Mouse (Mus musculus): Measurements from ENCODE around the gene Mdga2. TPM values are rescaled to one million over a fixed set of nuclear protein-coding genes. Genes with fewer than 3 reads are reported as not detected.

Gene Mdga2
- polyA plus RNA-seq, 1 experiment from 2014 or later, result 0.21 TPM

GRCm38 (mm10) chr12:67017192-67017591 is 205.2 kb downstream of the Mdga2 start:
- no peaks in the 10 kb centered on the region for H3K4me1 ChIP-seq
- H3K4me3 ChIP-seq, result no peak overlapping the region
- WGBS, result 85% methylated on average over 3 of the region's 3 CpGs
- DNase-seq (ENCODE audit: low spot score), result no peak
- H3K9me3 ChIP-seq, result no peaks in the 10 kb centered on the region
- H3K27ac ChIP-seq, result no peak overlapping the region
- H3K36me3 ChIP-seq, result no peaks in the 10 kb centered on the region
- H3K27me3 ChIP-seq (ENCODE audit: insufficient read depth, poor library complexity, severe bottlenecking), result no peaks in the 10 kb centered on the region

DNA sequence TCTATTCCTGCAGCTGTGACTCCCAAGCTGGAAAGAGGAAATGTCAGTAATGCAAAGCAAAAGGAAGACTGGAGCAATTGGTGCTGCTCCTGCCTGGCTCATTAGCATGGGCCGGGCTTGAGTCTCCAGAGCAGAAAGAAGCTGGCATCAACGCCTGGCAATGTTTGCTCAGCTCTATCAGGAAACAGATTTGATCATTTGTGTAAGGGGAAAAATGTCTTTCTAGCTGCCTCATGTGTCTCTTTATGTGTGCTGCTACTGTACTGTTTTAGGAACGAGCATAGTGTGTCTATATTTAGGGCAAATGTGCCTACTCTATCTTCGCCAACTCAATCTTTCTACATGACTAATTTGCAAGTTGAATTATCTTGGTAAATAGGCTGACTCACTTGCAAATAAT is 211.0 kb downstream of the Mdga2 start:
- H3K27me3 ChIP-seq (ENCODE audit: insufficient read depth, poor library complexity, severe bottlenecking), result no peaks in the 10 kb centered on the region
- no peaks in the 10 kb centered on the region for H3K4me1 ChIP-seq
- 63% methylated on average over 4 of the region's 4 CpGs for WGBS
- no peak overlapping the region for H3K4me3 ChIP-seq
- DNase-seq (ENCODE audit: low spot score), result no peak
- H3K9me3 ChIP-seq, result no peaks in the 10 kb centered on the region
- no peak overlapping the region for H3K27ac ChIP-seq
- H3K36me3 ChIP-seq, result no peaks in the 10 kb centered on the region

- H3K27me3 ChIP-seq (ENCODE audit: insufficient read depth, poor library complexity, severe bottlenecking), result no peaks in the 10 kb centered on the region
- no peak overlapping the region for H3K4me3 ChIP-seq
- H3K27ac ChIP-seq, result no peak overlapping the region
- H3K4me1 ChIP-seq, result no peaks in the 10 kb centered on the region
- H3K36me3 ChIP-seq, result no peaks in the 10 kb centered on the region
- WGBS, result 84% methylated on average over 4 of the region's 4 CpGs
- DNase-seq (ENCODE audit: low spot score), result no peak
- H3K9me3 ChIP-seq, result no peaks in the 10 kb centered on the region
Measured at GRCm38 (mm10) chr12:67010318-67010717, 212.0 kb downstream of the Mdga2 start.

DNA sequence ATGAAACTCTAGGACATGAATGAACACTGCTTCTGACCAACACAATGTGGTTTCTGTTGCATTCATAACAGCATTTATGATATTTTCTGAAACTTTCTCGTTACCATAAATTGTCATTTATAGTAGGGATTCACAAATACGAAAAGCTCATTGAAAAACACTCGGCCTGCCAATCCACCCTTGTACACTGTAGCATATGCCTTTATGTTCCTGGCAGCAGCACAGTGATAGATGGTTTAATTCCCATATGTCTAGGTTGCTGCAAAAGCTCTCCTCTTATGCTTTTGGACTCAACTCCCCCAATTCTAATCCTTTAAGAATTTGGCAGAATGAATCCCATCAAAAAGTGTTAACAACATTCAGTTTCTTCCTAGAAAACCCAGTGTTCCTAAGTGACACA is 213.2 kb downstream of the Mdga2 start:
- Histone ChIP-seq H3K27ac (no peak overlapping the region), H3K4me1 (no peaks in the 10 kb centered on the region), H3K27me3 (ENCODE audit: insufficient read depth, poor library complexity, severe bottlenecking) (no peaks in the 10 kb centered on the region), H3K9me3 (no peaks in the 10 kb centered on the region), H3K4me3 (no peak overlapping the region), H3K36me3 (no peaks in the 10 kb centered on the region)
- 77% methylated on average over 3 of the region's 3 CpGs for WGBS
- no peak for DNase-seq (ENCODE audit: low spot score)

GRCm38 (mm10) chr12:66954129-66954528 is 268.2 kb downstream of the Mdga2 start:
- no peaks in the 10 kb centered on the region for H3K36me3 ChIP-seq
- WGBS, result 60% methylated on average over 3 of the region's 3 CpGs

DNA sequence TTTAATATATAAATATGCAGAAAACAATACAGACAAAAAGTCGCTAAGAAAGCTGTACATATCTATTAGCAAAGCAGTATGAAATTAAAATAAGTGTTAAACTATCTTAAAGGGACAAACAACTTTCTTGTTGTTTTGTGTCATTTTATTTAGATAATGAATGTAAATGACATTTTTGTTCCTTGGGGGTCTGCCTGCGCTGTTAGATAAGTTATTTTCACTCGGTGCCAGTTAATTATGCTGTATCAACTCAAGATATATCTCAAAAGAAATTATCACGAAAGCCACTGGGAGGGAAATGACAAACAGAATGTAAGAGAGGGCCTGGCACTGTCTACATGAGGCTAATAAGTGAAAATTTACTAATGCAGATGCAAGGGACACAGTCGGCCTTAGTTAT is 306.6 kb downstream of the Mdga2 start:
- 82% methylated on average over 5 of the region's 5 CpGs for WGBS
- no peak overlapping the region for H3K4me3 ChIP-seq
- no peaks in the 10 kb centered on the region for H3K9me3 ChIP-seq
- DNase-seq (ENCODE audit: low spot score), result no peak
- H3K4me1 ChIP-seq, result no peaks in the 10 kb centered on the region
- H3K27me3 ChIP-seq (ENCODE audit: insufficient read depth, poor library complexity, severe bottlenecking), result no peaks in the 10 kb centered on the region
- no peak overlapping the region for H3K27ac ChIP-seq
- H3K36me3 ChIP-seq, result no peaks in the 10 kb centered on the region

More at GRCm38 (mm10) chr12:66954129-66954528, 268.2 kb downstream of the Mdga2 start:
- H3K4me1 ChIP-seq, result no peaks in the 10 kb centered on the region
- H3K27ac ChIP-seq, result no peak overlapping the region
- H3K9me3 ChIP-seq, result no peaks in the 10 kb centered on the region
- no peaks in the 10 kb centered on the region for H3K27me3 ChIP-seq (ENCODE audit: insufficient read depth, poor library complexity, severe bottlenecking)
- no peak overlapping the region for H3K4me3 ChIP-seq
- no peak for DNase-seq (ENCODE audit: low spot score)

GRCm38 (mm10) chr12:66899366-66899765 is 323.0 kb downstream of the Mdga2 start:
- no peaks in the 10 kb centered on the region for H3K36me3 ChIP-seq
- no peaks in the 10 kb centered on the region for H3K4me1 ChIP-seq
- DNase-seq (ENCODE audit: low spot score), result no peak
- no peaks in the 10 kb centered on the region for H3K9me3 ChIP-seq
- no peak overlapping the region for H3K27ac ChIP-seq
- H3K4me3 ChIP-seq, result no peak overlapping the region
- WGBS, result 83% methylated on average over 4 of the region's 4 CpGs
- H3K27me3 ChIP-seq (ENCODE audit: insufficient read depth, poor library complexity, severe bottlenecking), result no peaks in the 10 kb centered on the region

DNA sequence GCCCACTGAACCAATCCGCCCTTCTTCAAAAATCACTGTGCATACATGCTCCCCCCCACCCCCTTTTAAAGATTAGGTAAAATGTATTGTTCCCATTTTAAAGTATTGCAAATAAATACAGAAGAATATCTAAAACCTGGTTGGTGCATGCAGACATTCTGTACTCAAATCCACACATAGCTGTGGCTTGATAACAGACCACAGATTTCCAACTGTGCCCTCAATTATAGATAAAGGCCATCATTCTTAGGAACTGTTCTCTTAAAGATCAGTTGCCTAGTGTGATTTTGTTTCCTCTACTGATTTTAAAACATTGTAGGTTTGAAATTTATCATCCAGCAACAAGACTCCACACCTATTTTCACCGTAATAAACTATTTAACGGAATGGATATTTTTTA is 325.6 kb downstream of the Mdga2 start:
- Histone ChIP-seq H3K27me3 (ENCODE audit: insufficient read depth, poor library complexity, severe bottlenecking) (no peaks in the 10 kb centered on the region), H3K4me1 (no peaks in the 10 kb centered on the region), H3K27ac (no peak overlapping the region), H3K9me3 (no peaks in the 10 kb centered on the region), H3K36me3 (no peaks in the 10 kb centered on the region), H3K4me3 (no peak overlapping the region)
- 86% methylated on average over 3 of the region's 3 CpGs for WGBS
- DNase-seq (ENCODE audit: low spot score), result no peak

GRCm38 (mm10) chr12:66890296-66890695 is 332.1 kb downstream of the Mdga2 start:
- Histone ChIP-seq H3K27me3 (ENCODE audit: insufficient read depth, poor library complexity, severe bottlenecking) (no peaks in the 10 kb centered on the region), H3K4me1 (no peaks in the 10 kb centered on the region), H3K36me3 (no peaks in the 10 kb centered on the region), H3K4me3 (no peak overlapping the region), H3K9me3 (no peaks in the 10 kb centered on the region), H3K27ac (no peak overlapping the region)
- DNase-seq (ENCODE audit: low spot score), result no peak
- WGBS, result 70% methylated on average over 3 of the region's 3 CpGs

DNA sequence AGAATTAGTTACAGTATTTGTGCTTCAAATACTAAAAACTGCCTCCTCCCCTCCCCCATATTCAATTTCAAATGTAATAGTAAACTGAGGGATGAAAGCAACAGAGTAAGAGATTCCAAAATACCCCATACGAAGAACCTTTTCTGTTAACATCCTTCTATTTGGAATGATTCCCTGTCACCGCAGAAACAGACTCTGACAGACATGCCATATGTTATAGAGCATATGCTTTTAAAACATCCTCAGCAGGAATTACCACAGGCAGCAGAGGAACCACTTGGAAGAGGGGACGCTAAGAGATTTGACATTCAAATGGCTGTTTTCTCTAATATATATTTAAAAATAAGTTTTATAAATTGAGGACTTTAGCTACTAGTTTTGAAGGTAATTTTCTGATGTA is 333.1 kb downstream of the Mdga2 start:
- Histone ChIP-seq H3K4me3 (no peak overlapping the region), H3K27ac (no peak overlapping the region), H3K4me1 (no peaks in the 10 kb centered on the region), H3K9me3 (no peaks in the 10 kb centered on the region), H3K27me3 (ENCODE audit: insufficient read depth, poor library complexity, severe bottlenecking) (no peaks in the 10 kb centered on the region), H3K36me3 (no peaks in the 10 kb centered on the region)
- 82% methylated on average over 3 of the region's 3 CpGs for WGBS
- no peak for DNase-seq (ENCODE audit: low spot score)

DNA sequence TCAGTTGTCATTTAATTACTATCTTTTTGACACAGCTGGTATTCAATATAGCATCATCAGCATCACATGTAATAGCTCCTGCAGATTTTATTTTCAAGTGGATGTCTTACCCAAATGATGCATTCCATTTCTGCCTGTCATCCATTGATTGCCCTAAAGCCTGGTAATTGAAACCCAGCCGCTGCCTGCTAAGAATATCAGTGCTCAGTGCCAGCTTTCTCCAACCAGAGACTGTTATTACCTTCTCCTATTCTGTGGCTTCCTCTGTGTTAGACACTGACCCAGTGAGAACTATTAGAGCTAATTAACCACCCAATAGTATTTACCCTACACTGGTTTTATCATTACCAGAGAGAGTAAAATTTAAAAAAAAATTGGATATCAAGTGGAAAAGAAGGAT is 333.7 kb downstream of the Mdga2 start:
- H3K27me3 ChIP-seq (ENCODE audit: insufficient read depth, poor library complexity, severe bottlenecking), result no peaks in the 10 kb centered on the region
- H3K4me1 ChIP-seq, result no peaks in the 10 kb centered on the region
- H3K36me3 ChIP-seq, result no peaks in the 10 kb centered on the region
- WGBS, result 73% methylated on average over 1 of the region's 1 CpGs
- DNase-seq (ENCODE audit: low spot score), result no peak
- H3K27ac ChIP-seq, result no peak overlapping the region
- H3K4me3 ChIP-seq, result no peak overlapping the region
- H3K9me3 ChIP-seq, result no peaks in the 10 kb centered on the region

DNA sequence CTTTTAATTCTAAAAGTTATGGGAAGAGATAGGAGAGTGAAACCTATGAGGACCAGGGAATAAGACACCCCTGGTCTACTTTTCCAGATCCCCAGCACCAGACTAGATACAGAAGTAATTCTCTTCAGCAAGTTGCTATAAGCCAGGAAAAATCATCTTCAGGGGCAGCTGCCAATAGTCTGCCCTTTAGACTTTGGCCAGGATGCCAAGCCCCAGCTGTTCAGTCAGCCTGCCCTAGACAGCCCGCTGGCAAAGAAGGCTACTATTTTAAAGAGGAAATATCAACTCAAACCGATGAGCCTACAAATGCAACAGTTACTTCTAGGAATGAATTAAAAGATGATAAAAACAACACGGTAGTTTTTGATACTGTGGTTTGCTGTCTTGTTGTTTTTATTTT is 356.1 kb downstream of the Mdga2 start:
- no peak for DNase-seq (ENCODE audit: low spot score)
- Histone ChIP-seq H3K9me3 (no peaks in the 10 kb centered on the region), H3K4me1 (no peaks in the 10 kb centered on the region), H3K36me3 (no peaks in the 10 kb centered on the region), H3K27ac (no peak overlapping the region), H3K4me3 (no peak overlapping the region), H3K27me3 (ENCODE audit: insufficient read depth, poor library complexity, severe bottlenecking) (no peaks in the 10 kb centered on the region)
- 75% methylated on average over 3 of the region's 3 CpGs for WGBS

GRCm38 (mm10) chr12:66853167-66853566 is 369.2 kb downstream of the Mdga2 start:
- Histone ChIP-seq H3K9me3 (no peaks in the 10 kb centered on the region), H3K27me3 (ENCODE audit: insufficient read depth, poor library complexity, severe bottlenecking) (no peaks in the 10 kb centered on the region), H3K36me3 (no peaks in the 10 kb centered on the region), H3K4me3 (no peak overlapping the region), H3K4me1 (no peaks in the 10 kb centered on the region), H3K27ac (no peak overlapping the region)
- WGBS, result 22% methylated on average over 3 of the region's 3 CpGs
- no peak for DNase-seq (ENCODE audit: low spot score)

GRCm38 (mm10) chr12:66840336-66840735 is 382.0 kb downstream of the Mdga2 start:
- H3K4me3 ChIP-seq, result no peak overlapping the region
- H3K4me1 ChIP-seq, result no peaks in the 10 kb centered on the region
- DNase-seq (ENCODE audit: low spot score), result no peak
- H3K9me3 ChIP-seq, result no peaks in the 10 kb centered on the region
- no peak overlapping the region for H3K27ac ChIP-seq
- H3K36me3 ChIP-seq, result no peaks in the 10 kb centered on the region
- no peaks in the 10 kb centered on the region for H3K27me3 ChIP-seq (ENCODE audit: insufficient read depth, poor library complexity, severe bottlenecking)
- WGBS, result 58% methylated on average over 3 of the region's 3 CpGs
